Mouse (Mus musculus) forelimb bud, embryonic 11.5 days (tissue): Measurements from ENCODE around the gene Arntl2.
A peak's percentile ranks its signal among the peaks of the same experiment; 100 is the strongest.
"Not testable (repeated sequence)": the region's sequence is repeated elsewhere in the genome, so short reads cannot be mapped to it uniquely, and the experiment has no call there.

Experiments used
- DNase-seq: peaks from one replicate; pipeline ENCODE4 v3.0.0-alpha.2; 2012; ENCODE audit warnings: low read depth, low spot score

Gene Arntl2

DNA sequence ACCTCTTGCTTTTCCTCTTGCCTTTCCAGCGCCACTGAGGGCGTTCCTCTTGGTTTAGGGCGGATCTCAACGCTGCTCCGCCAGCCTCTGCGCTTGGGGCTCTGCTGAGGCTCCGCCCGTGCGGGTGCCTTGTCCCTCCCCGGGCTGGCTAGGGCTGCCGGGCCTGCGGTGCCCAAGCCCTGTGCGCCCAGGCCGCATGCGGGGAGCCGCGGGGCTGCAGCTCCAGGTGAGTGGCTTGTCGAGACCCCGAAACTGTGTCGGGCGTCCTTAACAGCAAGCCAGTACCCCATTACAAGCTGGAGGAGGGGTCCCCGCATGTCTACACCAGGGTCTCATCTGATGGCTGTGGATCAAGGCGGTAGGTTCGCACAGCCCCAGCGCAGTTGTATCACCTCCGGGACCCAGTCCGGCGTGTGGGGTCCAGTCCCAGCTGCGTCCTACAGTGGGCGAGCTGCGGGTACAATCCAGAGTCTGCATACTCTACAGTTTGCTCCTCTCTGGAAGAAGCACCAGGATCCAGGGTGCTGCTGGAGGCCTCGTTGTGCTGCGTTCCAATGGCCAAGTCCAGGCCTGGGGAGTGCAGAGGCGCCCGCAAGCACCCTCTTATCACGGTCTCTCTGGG, at the start of gene Arntl2:
Arntl2 (plus strand) TSS at position 132 of the 622 bp plus-strand sequence.
- DNase-seq, result no peak

DNA sequence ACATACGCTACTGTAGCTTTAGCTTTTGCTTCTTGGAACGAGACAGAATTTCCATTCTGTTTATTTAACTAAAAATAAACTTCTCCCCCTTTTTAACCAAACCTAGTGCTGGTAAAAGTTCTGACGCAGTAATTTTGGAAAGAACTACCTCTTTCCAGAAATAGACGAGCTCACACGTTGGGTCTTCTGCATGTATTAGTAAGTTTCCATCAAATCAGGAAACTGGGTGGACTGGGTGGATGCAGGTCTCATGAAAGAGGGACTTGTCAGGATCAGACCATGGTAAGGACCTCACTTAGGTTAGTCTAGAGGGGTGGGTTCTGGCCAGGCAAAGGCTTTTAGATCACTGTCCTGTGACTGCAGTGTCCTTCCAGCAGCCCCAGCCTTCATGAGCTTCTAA, 49.3 kb upstream of the Arntl2 start:
- no peak for DNase-seq

DNA sequence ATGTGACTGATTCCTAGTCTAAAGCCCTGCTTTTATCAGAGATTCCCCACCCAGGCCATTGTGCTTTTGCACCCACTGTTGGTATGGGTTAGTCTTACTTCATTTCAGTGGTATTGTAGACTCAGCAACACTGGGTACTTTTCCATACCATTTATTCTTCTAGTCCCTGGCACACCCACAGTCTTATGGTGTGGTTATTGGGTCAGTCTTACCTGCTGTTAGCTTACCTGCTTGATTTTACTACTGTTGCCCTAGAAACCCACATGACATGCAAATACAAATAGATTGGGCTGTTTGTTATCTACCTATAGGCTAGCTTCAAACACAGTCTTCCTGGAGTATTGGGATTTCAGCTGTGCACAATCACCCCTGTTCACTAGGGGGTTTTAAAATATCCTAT, 48.8 kb upstream of the Arntl2 start:
- DNase-seq, result no peak

DNA sequence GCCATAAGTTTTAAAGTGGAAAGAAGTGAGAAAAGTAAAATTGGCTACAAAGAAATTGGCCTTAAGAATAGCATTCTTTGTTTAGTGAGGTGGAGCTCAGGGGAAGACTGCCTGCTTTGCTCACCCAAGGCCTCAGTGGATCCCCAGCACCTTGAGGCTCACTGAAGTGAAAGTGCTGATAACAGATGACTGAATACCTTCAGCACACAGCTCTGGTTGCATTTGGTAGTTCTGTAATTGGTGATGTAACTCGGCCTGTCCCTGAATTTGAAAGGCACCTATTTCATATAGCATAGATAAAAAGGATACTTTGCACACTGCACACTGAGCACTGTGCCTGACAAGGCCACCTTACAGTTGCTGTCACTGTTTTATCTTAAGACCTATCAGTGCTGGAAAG, 47.6 kb upstream of the Arntl2 start:
- no peak for DNase-seq

DNA sequence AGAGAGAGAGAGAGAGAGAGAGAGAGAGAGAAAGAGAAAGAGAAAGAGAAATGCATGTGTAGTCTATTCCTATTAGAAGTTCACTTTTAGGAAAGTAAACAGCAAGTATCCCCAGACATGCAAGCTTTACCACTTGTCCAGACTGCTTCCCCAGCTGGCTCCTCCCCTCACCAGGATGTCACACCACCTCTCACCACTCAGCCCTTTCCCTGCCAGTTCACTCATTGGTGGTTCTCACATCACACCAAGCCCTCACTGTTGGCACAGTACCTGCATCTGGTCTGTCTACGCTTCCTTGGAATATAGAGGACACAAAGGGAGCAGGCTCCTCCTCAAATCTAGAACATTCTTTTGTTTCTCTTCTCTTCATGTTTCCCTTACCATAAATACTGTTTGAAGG, 44.2 kb upstream of the Arntl2 start:
- DNase-seq, result no peak

DNA sequence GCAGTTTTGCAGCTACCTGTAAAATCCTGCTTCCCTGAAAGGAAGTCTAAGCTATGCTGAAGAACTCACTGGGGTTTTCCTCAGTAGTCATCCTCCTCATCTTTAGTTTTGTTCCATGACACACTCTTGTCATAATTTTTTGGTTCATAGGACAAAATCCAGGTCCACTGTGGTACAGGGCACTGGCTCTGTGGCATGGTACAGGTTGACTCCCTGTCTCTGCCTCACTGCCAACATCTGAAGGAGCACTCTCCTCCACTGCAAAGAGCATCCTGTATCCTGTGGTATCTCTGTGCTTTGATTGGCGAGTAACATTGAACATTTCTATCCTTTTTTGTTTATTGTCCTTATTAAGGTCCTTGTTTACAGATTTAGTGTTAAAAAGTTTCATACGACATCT, 43.7 kb upstream of the Arntl2 start:
- DNase-seq, result no peak

DNA sequence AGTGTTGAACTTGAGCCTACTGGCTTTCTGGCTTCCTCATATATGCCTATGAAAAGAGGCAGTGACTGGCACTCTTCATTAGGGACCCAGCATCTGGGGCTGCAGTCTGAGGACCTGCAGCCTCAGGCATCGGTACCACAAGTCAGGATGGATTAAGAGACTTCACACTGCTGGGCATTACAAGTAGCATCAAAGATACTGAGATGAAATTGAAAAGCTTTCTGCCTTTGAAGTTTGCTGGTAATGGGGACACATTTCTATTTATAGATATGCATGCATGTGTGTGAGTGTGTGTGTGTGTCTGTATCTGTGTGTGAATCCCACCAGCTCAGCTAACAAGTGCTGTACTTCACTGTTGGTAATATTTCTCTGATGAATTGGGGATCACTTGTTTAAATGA, 43.2 kb upstream of the Arntl2 start:
- no peak for DNase-seq

DNA sequence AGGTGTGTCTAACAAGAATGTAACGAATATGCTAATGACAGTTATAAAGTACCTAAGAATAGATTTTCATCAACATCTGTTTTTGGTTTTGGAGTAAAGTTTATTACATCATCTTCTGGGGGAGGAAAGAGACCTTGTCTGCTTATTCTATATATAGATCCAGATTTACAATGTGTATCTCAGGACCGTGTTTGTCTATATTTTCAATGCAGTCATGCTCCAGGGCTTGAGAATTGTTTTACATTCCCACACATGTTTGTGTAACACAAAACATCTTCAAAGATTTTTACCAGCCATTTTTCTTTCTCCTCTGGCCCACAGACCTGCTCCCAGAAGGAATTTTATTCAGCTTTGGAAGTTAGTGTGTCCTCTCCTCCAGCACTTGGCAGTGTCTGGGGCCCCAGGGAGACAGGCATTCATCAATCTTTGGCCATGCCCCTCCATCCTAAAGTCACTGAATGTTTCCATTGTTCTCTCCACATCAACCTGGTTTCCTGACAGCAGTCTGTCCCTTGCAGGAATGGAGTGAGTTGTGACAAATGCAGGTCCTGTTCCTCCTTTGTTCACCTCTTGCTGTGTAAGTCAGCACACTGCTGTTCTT, 42.2 kb upstream of the Arntl2 start:
- no peak for DNase-seq

DNA sequence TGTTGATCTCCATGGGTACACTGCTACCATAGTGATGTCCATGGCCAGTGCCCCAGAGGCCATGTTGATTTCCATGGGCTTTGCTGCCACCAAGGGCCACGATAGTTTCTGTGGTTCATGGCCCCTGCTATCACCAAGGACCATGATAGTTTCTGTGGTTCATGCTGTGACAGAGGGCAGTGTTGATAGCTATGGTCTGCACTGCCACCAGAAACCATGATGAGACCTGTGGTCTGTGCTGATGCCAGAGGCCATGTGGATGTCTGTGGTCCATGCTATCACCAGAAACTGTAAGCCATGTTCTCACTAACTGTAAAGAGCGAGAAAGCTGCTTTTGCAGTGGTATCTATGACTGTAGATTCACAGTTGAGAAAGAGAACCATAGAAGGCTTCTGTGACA, 40.7 kb upstream of the Arntl2 start:
- DNase-seq, result no peak

DNA sequence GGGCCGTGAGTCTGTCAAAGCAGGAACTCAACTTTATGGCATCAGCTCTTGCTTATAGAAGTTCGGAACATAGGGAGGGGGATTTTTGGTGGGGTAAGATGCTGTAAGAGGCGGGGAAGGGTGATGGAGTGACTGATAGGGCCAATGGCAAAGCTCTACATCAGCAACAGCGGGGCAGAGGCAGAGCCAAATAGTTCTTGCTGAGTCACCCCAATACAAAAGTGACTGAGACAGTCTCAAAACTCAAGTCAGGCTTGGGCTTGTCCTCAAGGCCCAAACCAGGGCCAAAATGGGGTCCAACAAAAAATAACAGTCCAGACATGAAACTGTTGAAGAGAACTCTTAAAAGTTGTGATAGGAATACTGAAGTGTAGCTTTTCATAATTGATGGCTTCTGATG, 40.2 kb upstream of the Arntl2 start:
- no peak for DNase-seq

DNA sequence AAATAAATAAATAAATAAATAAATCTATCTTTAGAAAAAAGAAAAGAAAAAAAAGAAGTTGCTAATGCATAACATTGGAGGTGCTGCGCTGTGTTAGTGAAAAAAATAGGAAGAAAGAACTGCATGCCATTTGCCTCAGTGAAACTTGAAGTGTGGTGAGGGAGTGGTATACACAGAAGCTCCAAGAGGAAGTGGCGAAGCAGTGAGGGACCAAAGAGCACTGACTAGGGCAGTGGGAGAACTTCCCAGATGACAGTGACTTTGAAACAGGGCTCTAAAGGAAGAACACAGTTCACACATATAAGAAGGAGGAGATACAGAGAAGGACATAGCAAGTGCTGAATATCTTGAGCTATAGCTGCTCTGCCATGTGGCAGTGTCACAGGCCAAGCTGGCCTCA, 36.8 kb upstream of the Arntl2 start:
- DNase-seq, result no peak

DNA sequence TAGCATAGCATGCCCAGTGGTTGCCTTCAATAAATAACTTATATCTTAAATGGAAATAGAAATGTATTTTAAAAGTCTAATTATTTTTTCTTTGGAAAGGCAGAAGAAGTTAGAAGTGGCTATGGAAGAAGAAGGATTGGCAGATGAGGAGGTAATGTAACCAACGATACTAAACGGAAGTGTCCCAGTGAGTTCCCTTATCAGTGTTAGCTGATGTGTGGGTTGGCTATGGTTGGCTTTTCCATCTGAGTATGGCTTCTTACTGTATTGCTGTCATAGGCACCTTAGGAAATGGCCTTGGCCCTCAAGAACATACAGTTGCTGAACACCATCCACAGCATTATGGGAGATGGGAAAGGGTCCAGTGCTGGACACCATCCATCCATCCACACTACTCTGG, 35.8 kb upstream of the Arntl2 start:
- no peak for DNase-seq

DNA sequence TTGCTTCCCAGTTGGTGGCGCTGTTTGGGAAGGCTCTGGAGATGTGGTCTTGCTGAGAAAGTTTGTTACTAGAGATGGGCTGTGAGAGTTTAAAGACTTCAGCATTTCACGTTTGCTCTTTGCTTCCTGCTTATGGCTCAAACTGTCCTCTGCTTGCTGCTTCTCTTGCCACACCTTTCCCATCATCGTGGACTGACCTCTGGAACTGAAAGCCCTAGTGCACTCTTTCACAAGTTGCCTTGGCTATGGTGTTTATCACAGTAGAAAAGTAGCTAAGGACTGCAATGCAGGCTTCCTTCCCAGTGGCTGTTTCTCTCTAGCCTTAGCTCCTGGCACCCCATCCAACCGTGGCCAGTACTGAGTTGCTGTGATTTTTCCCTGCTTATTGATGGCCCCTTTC, 35.1 kb upstream of the Arntl2 start:
- DNase-seq, result no peak

DNA sequence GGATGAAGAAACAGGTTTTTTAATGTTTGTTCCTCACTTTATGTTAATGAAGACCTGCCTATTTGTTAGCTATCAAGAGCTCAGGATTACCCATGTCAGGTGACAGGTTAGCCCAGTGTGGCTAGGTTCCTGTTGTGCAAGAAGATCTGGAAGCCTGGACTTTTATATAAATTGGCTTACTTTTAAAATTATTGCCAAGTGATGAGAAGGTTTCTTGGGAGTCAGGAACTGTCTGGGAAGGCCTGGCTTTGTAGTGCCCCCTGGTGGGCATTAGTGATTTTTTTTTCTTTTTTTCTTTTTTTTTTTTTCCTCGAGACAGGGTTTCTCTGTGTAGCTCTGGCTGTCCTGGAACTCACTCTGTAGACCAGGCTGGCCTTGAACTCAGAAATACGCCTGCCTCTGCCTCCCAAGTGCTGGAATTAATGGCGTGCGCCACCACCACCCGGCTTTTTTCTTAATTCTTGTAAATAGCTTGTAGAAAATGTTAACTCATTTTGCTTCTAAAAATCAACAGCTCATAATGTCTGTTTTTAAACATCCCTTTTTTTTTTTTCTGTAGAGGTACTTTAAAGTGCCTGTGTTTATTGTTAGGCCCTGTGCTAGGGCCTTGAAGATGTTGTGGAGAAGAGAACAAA, 33.5 kb upstream of the Arntl2 start:
- peak; percentile 31 for DNase-seq

DNA sequence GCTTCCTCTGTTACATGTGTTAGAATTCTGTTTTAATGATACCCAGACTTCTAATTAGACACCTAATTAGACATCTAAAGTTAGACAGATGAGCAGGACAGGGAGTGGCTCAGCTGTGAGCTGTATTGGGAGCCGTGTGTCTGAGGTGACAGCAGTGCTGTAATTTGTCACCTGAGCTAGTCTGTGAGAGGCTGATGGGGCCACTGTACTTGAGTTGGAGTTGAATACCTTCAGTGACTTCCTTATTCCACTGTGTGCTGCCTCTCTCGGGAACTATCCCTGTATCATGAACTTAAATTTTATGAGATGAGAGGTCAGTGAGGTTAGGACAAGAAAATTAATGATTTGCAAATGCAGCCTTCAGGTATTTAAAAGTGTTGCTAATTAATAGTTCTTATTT, 31.3 kb upstream of the Arntl2 start:
- DNase-seq, result no peak

DNA sequence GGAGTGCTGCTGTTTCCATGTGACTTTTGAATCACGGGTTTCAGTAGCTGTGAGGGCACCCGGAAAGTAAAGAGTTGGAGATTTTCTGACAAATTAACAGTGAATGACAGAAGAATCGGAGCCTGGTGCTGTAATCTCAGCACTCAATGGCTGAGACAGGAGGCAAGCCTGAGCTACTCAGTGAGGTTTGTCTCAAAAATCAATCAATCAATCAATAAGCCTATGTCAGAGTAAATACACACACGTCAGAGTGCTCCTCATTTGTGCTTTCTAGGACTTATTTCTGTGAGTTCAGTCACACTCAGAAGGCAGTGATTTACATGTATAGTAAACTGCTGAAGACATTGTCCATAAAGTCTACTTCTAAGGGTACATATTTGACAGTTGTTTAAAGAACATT, 30.6 kb upstream of the Arntl2 start:
- no peak for DNase-seq

DNA sequence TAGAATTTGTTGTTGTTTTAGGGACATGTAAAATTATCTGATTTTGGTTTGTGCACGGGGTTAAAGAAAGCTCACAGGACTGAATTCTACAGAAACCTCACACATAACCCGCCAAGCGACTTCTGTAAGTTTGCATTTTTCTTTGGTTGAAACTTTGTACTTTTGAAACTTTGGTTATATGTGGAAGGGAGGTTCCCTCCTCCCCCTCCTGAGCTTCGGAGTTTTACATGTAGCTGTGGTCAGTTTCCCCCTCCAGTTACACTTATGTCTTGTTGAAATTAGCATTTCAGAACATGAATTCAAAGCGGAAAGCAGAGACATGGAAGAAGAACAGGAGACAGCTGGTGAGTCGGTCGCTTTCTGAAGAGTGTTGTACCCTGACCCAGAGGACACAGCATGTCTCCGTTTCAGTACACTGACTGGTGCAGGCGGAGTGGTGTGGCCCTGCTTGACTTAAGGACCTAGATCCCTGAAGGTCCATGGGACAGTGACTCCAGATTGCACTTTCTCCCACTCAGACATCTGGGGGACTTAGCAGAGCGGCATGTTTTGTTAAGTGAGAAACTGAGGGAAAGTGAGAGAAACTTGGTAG, 26.9 kb upstream of the Arntl2 start:
- no peak for DNase-seq

DNA sequence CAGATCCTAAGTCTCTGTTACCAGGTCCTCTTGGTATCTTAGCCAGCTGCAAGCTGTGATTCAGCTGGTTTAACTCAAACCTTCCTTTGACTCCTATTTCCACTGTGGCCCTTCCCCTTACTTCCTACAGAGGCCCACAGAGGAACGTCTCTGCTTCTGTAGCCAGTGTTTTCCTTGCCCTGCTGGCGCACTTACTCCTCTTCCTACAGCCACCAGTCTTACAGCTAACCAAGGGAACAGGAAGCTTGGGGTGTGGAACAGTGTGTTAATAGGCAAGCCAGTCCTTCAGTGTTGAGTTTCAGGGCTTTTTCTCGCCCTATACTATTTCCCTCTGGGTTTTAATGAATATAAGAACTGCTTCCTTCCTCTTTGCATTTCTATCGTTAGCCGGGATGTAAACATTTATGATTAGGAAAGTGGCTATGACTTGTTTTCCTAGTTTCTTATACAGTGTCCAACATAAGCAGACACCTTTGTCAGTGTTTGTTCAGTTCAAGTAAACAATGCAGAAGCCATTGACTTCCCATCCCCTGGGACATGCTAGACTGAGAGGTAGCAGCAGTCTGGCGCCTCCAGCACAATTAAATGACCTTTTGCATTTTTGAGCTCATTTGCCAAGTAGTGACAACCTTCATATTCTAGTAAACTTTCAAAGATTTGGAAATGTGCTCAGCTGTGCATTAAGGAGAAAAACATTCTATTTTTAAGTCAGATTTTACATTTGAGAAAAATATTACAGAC, 25.7 kb upstream of the Arntl2 start:
- no peak for DNase-seq

DNA sequence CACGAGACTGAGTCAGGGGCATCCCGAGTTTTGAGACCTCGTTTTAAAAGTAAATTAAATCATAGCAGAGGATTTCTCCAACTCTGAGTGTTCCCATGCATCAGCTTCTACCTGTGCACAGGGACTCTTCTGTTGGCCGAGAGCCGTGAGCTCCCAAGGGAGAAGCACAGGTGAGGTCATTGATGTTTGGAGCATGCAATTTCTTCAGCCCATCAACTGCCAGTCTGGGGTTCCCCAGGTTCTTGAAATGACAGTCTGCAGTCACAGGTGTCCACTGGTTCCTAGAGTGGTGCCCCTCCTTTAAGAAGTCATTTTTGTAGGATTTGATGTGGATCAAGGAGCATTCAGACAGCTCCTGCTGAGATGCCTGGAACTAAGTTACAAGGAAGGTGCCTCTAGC, 25.0 kb upstream of the Arntl2 start:
- DNase-seq, result no peak

DNA sequence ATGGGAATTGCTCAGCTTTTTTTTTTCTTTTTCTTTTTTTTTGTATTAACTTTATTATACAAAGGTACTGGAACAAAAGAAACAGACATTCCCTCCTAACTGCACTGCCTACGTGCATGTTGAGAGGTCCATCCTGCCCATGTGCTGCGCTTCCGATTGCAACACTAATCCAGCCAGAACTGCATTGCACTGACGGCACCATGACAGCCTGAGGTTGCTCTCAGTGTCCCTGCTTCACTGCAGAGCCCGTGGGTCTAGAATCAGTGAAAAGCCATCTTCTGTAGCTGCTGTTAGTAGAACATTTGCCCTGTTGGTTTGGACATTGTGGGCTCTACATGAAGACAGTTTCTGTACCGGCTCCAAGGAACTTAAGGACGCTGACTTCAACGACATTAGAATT, 20.0 kb upstream of the Arntl2 start:
- not testable (repeated sequence) for DNase-seq

DNA sequence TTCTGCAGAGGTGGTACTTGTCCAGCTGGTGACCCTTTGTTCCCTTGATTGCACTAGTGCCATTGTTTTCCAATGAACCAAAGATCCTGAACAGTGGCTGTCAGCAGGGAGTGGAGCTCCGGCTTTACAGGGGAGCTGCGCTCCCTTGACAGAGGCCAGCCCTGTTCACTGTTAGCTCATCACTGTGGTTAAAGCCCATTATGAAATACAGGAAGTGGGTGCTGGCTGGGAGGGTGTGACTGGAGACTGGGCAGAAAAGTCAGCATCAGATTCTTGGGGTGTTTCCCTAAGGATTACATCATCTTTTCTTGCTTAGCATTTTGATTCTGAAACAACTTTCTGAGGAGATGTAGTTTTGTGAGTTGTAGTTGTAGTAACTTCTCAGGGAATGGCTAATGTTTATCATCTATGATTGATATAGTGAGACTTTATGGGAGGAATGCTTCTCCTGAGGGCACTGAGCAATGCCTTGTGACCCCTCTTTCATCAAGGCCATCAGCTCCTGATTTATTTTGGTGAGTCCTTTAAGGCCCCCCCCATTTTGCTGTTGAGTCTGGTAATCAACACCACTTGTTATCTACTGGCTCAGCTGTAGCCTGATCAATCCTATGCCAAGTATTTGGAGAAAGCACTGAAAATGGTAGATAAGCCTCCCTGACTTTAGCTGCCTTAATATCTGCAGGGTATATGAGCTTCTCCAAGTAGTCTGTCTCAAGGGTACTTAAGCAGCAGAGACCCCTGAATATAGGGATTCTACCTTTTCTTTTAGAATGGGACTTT, 19.1 kb upstream of the Arntl2 start:
- no peak for DNase-seq

DNA sequence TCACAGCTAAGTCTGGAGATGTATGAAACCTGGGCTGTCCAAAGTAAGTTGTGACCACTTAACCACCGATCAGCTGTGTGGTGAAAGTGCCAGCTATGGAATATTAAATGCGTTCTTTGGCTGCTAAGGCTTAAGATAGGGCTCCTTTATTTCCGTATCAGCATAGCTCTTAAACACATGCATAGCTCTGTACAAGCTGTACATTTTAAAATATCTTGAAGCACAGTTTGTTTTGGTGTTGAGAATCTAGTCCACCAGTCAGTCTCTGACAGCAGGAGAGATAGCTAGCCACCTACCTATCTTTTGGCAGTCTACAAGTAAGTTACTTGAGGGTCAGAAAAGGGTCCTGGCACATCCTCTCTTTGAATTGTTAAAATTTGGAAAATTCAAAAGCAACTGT, 17.8 kb upstream of the Arntl2 start:
- DNase-seq, result no peak
